Mouse (Mus musculus) embryonic facial prominence, embryonic 11.5 days (tissue): ENCODE data around the gene Sytl3. TPM values are rescaled to one million over a fixed set of nuclear protein-coding genes. Genes with fewer than 3 reads are reported as not detected.
"Not testable (repeated sequence)": the region's sequence is repeated elsewhere in the genome, so short reads cannot be mapped to it uniquely, and the experiment has no call there.

Experiments used
- ATAC-seq: fragments of 200-750 bp; cut with Nextera tagmentation; replicated peaks from 2 replicates; pipeline ENCODE4 v1.8.0; 2017; ENCODE audit warnings: low read depth; ENCODE audit not compliant: insufficient number of reproducible peaks, low FRiP score, low TSS enrichment
- DNase-seq: peaks from one replicate; pipeline ENCODE4 v3.0.0-alpha.2; 2015; ENCODE audit warnings: low spot score
- H3K27ac ChIP-seq: fragments of 300-500 bp; sonication (generic); replicated peaks from 2 replicates; pipeline ENCODE4 v1.5.1; 2014; ENCODE audit warnings: mild to moderate bottlenecking, low read depth, low read length, control low read depth
- H3K27me3 ChIP-seq: fragments of 300-500 bp; sonication (generic); 2 replicates; pipeline ENCODE4 v1.6.1; 2014; ENCODE audit warnings: mild to moderate bottlenecking, low read length, moderate library complexity, mixed read lengths; ENCODE audit not compliant: control insufficient read depth, insufficient read depth
- H3K36me3 ChIP-seq: fragments of 300-500 bp; sonication (generic); replicated peaks from 2 replicates; pipeline ENCODE4 v1.6.1; 2014; ENCODE audit warnings: low read depth, mild to moderate bottlenecking, low read length, moderate library complexity, mixed read lengths; ENCODE audit not compliant: control insufficient read depth, insufficient read depth
- H3K4me1 ChIP-seq: fragments of 300-500 bp; sonication (generic); 2 replicates; pipeline ENCODE4 v1.6.1; 2014; ENCODE audit warnings: low read length, mixed read lengths; ENCODE audit not compliant: control insufficient read depth, insufficient read depth
- H3K4me2 ChIP-seq: fragments of 300-500 bp; sonication (generic); 2 replicates; pipeline ENCODE4 v1.6.1; 2014; ENCODE audit warnings: low read depth, mild to moderate bottlenecking, control low read depth, low read length, moderate library complexity
- H3K4me3 ChIP-seq: fragments of 300-500 bp; sonication (generic); 2 replicates; pipeline ENCODE4 v1.5.1; 2014; ENCODE audit warnings: low read depth, low read length, control low read depth
- H3K9ac ChIP-seq: fragments of 300-500 bp; sonication (generic); replicated peaks from 2 replicates; pipeline ENCODE4 v1.6.1; 2014; ENCODE audit warnings: mild to moderate bottlenecking, control low read depth, low read length
- H3K9me3 ChIP-seq: fragments of 300-500 bp; sonication (generic); replicated peaks from 2 replicates; pipeline ENCODE4 v1.6.1; 2016; ENCODE audit warnings: mild to moderate bottlenecking, low read length, inconsistent platforms, mixed read lengths; ENCODE audit not compliant: control insufficient read depth
- WGBS: fragments of 180-500 bp; shearing (Covaris S2); extraction: QIAGEN DNeasy Blood & Tissue Kit; methylation state at CpG from one replicate; pipeline ENCODE4 v1.1.7; 2014; 5-methylcytosine and 5-hydroxymethylcytosine counted together
- polyA plus RNA-seq: library from polyadenylated mRNA; unstranded; fragments of >200 nt; fragmentation: Nextera tagmentation; extraction: Ambion mirVana; gene quantifications from 2 replicates; pipeline ENCODE4 v1.2.1, GENCODE M21; 2014

The Sytl3 gene
- polyA plus RNA-seq, 1 experiment from 2014 or later: not detected

- not testable (repeated sequence) for H3K4me1 ChIP-seq, H3K4me2 ChIP-seq, DNase-seq, H3K9me3 ChIP-seq, H3K27me3 ChIP-seq, H3K27ac ChIP-seq, H3K4me3 ChIP-seq, H3K36me3 ChIP-seq, H3K9ac ChIP-seq, ATAC-seq
- WGBS: 92% methylated on average over 11 of the region's 12 CpGs
Observed at GRCm38 (mm10) chr17:6621976-6622375, 36.9 kb upstream of the Sytl3 start.

DNA sequence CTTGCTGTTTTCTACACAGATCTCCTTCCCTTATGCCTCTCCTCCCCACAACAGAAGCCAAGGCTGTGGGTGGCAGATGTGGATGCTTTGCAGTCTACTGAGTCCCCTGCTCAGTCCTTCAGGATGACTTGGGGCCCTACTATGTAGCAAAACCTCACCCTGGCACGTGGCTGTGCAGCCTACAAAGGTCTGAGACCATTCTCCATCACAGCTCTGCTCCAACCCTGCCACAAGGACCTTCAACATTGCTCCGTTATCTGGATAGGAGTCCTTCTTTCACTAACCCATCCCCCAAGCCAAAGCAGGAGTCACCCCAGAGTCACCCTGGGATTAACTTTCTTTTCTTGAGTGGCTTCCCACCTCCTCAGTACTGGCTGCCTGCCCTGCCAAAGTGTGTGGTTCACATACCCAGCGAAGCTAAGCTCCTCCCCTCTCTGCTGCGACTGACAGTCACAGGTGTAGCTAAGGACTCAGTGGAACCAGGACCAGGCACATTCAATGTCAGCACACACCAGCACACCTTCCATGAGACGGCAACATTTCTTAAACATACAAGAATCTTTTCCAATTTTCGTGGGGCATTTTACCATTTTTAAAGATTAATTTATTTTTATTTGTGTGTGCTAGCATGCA lies 33.9 kb upstream of the Sytl3 start:
- WGBS: 53% methylated on average over 1 of the region's 6 CpGs
- DNase-seq, H3K27me3 ChIP-seq, H3K27ac ChIP-seq, H3K4me2 ChIP-seq, H3K36me3 ChIP-seq, H3K4me1 ChIP-seq, H3K9me3 ChIP-seq, ATAC-seq, H3K4me3 ChIP-seq, H3K9ac ChIP-seq: not testable (repeated sequence)

DNA sequence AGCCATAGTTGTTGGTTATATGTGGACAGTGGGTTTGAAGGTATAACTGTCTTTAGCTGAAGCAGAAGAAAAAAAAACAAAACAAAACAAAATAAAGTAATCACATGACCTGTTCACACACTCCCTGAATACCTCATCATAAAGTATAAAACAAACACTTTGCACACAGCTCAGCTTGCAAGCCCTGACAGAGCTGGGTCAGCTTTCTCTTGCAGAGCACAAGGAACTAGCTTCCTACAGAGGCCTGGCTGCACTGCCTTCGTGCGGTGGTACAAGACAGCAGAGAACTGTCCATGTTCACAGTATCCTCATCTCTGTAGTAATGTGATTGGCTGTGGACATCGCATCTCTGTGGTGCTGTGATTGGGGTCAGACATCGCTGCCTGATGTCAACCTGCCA lies 28.5 kb upstream of the Sytl3 start:
- not testable (repeated sequence) for H3K4me3 ChIP-seq, H3K9me3 ChIP-seq, H3K4me2 ChIP-seq, H3K27ac ChIP-seq, H3K27me3 ChIP-seq, DNase-seq, H3K4me1 ChIP-seq, H3K36me3 ChIP-seq, H3K9ac ChIP-seq, ATAC-seq
- WGBS: 90% methylated on average over 4 of the region's 4 CpGs

DNA sequence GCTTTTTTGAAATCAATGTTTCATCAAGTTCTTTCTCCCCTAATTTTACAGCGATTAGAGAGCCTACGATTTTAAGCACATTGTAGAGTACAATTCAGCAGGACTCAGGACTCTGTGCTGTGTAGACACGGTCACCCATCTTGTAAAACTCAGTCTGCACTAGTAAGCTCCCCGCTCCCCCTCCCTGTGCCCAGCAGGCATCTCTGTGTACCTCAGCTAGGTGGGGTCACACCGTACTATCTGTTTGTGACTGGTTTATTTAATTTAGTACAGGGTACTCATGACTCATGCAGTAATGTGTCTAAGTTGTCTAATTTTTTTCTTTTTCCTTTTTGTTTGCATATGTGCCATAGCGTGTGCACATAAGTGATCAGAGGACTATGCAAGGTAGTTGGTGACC lies 26.0 kb upstream of the Sytl3 start:
- not testable (repeated sequence) for ATAC-seq

GRCm38 (mm10) chr17:6635781-6636180 lies 23.1 kb upstream of the Sytl3 start:
- H3K9me3 ChIP-seq, H3K4me1 ChIP-seq, H3K36me3 ChIP-seq, H3K4me2 ChIP-seq, ATAC-seq, H3K27me3 ChIP-seq, H3K9ac ChIP-seq, H3K4me3 ChIP-seq, H3K27ac ChIP-seq, DNase-seq: not testable (repeated sequence)
- 91% methylated on average over 1 of the region's 4 CpGs for WGBS

More for the DNA sequence above, 26.0 kb upstream of the Sytl3 start:
- H3K4me1 ChIP-seq, H3K27me3 ChIP-seq, DNase-seq, H3K9ac ChIP-seq, H3K4me2 ChIP-seq, H3K9me3 ChIP-seq, H3K36me3 ChIP-seq, H3K4me3 ChIP-seq, H3K27ac ChIP-seq: not testable (repeated sequence)
- 91% methylated on average over 6 of the region's 6 CpGs for WGBS

DNA sequence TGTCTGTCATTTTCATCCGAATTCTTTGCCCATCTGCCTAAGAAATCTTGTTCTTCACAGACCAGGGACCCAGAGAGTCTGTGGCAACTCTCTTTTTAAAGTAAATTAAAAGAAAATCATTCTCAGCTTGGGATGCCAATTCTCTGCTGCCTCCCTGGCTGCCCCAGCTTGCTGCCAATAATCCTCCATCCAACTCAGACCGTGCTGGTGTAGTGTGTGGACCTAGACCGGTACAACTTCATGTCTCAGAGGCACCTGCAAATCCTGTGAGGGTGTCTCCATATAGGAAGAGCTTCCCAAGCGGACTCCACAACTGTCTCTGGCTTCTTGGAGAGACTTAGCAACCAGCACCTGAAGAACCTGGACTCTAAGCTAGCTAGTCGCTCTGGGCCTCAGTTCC lies 22.0 kb upstream of the Sytl3 start:
- Histone ChIP-seq H3K4me1 (no peaks in the 10 kb centered on the region), H3K27ac (no peak overlapping the region), H3K9me3 (no peaks in the 10 kb centered on the region), H3K27me3 (no peaks in the 10 kb centered on the region), H3K4me3 (no peak overlapping the region), H3K4me2 (no peak overlapping the region), H3K9ac (no peak overlapping the region), H3K36me3 (no peaks in the 10 kb centered on the region)
- DNase-seq (no peak), ATAC-seq (no peak)
- WGBS: 85% methylated on average over 5 of the region's 5 CpGs

DNA sequence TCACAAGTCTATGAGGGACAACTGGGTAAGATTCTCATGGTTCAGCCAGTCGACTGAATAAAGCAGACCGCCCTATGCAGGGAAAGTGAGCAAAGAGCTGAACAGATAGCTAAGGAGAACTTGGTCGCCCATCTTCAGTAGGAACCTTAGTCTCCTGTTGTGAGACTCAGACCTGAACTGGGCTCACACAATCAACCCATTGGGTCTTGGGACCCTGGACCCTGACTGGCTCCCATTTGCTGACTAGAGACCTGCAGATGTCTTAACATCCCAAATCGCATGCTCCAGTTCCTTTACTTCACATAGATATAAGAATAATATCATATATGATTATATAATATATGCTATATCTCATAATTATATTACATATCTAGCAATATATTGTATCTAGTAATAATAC lies 21.5 kb upstream of the Sytl3 start:
- not testable (repeated sequence) for H3K9ac ChIP-seq, ATAC-seq, H3K4me1 ChIP-seq, H3K4me3 ChIP-seq, H3K36me3 ChIP-seq, H3K4me2 ChIP-seq, H3K9me3 ChIP-seq, H3K27me3 ChIP-seq, H3K27ac ChIP-seq, DNase-seq
- WGBS: 93% methylated on average over 4 of the region's 4 CpGs

DNA sequence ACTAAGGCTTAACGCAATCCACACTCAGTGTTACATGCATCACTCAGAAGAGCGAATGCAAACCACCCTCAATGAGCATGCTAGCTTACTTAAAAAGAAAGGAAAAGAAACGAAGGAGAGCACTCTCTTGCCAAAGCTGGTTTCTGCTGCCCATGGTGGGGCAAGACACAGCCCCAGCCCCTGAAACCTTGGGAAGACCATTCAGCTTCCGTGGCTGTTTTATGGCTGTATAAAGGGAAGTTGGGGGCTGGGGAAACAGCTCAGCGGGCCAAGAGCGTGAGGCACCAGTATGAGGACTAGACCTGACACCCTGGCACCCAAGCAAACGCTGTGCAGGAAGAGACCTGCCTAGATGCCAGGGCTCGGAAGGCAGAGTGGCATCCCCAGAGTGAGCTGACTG lies 20.4 kb upstream of the Sytl3 start:
- not testable (repeated sequence) for H3K4me2 ChIP-seq, H3K4me3 ChIP-seq, H3K27ac ChIP-seq, H3K4me1 ChIP-seq, H3K36me3 ChIP-seq, H3K9me3 ChIP-seq, H3K27me3 ChIP-seq, ATAC-seq, DNase-seq, H3K9ac ChIP-seq
- 87% methylated on average over 8 of the region's 8 CpGs for WGBS
